Mouse (Mus musculus) forebrain, embryonic 11.5 days (tissue): ENCODE data around the gene Pde3a. TPM values are rescaled to one million over a fixed set of nuclear protein-coding genes. Genes with fewer than 3 reads are reported as not detected.

Experiments
- ATAC-seq: fragments of 200-750 bp; cut with Nextera tagmentation; replicated peaks from 2 replicates; pipeline ENCODE4 v1.8.0; 2017; ENCODE audit warnings: moderate TSS enrichment; ENCODE audit not compliant: low FRiP score
- DNase-seq: peaks from one replicate; pipeline ENCODE4 v3.0.0-alpha.2; 2017; ENCODE audit warnings: low spot score
- H3K27ac ChIP-seq: fragments of 300-500 bp; sonication (generic); 2 replicates; pipeline ENCODE4 v1.5.1; 2014; ENCODE audit warnings: low read depth, low read length
- H3K27me3 ChIP-seq: fragments of 300-500 bp; sonication (generic); 2 replicates; pipeline ENCODE4 v1.6.1; 2014; ENCODE audit warnings: mild to moderate bottlenecking, low read length, mixed read lengths; ENCODE audit not compliant: control insufficient read depth, insufficient read depth
- H3K36me3 ChIP-seq: fragments of 300-500 bp; sonication (generic); 2 replicates; pipeline ENCODE4 v1.6.1; 2014; ENCODE audit warnings: mild to moderate bottlenecking, low read length, moderate library complexity, mixed read lengths; ENCODE audit not compliant: control insufficient read depth, insufficient read depth
- H3K4me1 ChIP-seq: fragments of 300-500 bp; sonication (generic); replicated peaks from 2 replicates; pipeline ENCODE4 v1.6.1; 2014; ENCODE audit warnings: low read length, mixed read lengths; ENCODE audit not compliant: control insufficient read depth, insufficient read depth
- H3K4me2 ChIP-seq: fragments of 300-500 bp; sonication (generic); 2 replicates; pipeline ENCODE4 v1.6.1; 2014; ENCODE audit warnings: low read depth, mild to moderate bottlenecking, low read length, moderate library complexity, mixed read lengths; ENCODE audit not compliant: severe bottlenecking
- H3K4me3 ChIP-seq: fragments of 300-500 bp; sonication (generic); 2 replicates; pipeline ENCODE4 v1.5.1; 2014; ENCODE audit warnings: low read depth, low read length
- H3K9ac ChIP-seq: fragments of 300-500 bp; sonication (generic); 2 replicates; pipeline ENCODE4 v1.6.1; 2014; ENCODE audit warnings: low read length
- H3K9me3 ChIP-seq: fragments of 300-500 bp; sonication (generic); 2 replicates; pipeline ENCODE4 v1.6.1; 2016; ENCODE audit warnings: low read length, mixed read lengths; ENCODE audit not compliant: control insufficient read depth
- WGBS: fragments of 180-500 bp; shearing (Covaris S2); extraction: QIAGEN DNeasy Blood & Tissue Kit; methylation state at CpG from one replicate; pipeline ENCODE4 v1.1.7; 2014; 5-methylcytosine and 5-hydroxymethylcytosine counted together
- polyA plus RNA-seq: library from polyadenylated mRNA; unstranded; fragments of >200 nt; fragmentation: Nextera tagmentation; extraction: Ambion mirVana; gene quantifications from 2 replicates; pipeline ENCODE4 v1.2.1, GENCODE M21; 2014

Gene Pde3a
- polyA plus RNA-seq, 1 experiment from 2014 or later, result 1.7 TPM

- H3K9ac ChIP-seq, result no peak overlapping the region
- peaks cover 3% of the 10 kb centered on the region; the same call in 1 of the 2 replicates for H3K4me1 ChIP-seq
- DNase-seq (no peak), ATAC-seq (no peak)
- WGBS, result 89% methylated on average over 7 of the region's 7 CpGs
- H3K4me2 ChIP-seq, result no peak overlapping the region
- no peaks in the 10 kb centered on the region for H3K36me3 ChIP-seq
- H3K27me3 ChIP-seq, result peaks cover 11% of the 10 kb centered on the region; the same call in 1 of the 2 replicates
- H3K9me3 ChIP-seq, result no peaks in the 10 kb centered on the region
- no peak overlapping the region for H3K27ac ChIP-seq
- H3K4me3 ChIP-seq, result no peak overlapping the region
Measured at GRCm38 (mm10) chr6:141252520-141252919, 3.5 kb downstream of the Pde3a start.

DNA sequence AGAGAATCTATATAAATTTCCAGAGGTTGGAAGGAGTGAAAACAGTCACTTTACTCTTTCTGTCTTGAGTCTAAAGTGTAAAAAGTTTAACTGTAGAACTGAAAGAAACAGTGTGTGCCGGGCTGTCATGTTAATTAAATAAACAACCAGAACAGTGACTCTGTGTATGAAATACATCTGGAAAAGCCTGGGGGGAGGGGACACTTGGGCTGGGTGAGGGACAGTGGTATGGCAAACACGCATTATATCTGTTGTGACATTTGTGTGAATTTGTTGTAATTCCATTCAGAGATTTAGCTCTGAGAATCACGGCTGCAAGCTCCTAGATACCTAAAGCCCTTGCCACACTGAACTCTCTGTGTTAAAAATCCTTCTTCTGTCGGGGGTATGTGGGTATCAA, 5.9 kb downstream of the Pde3a start:
- Histone ChIP-seq H3K4me1 (peaks cover 3% of the 10 kb centered on the region; the same call in 1 of the 2 replicates), H3K9ac (no peak overlapping the region), H3K27ac (no peak overlapping the region), H3K4me2 (no peak overlapping the region), H3K4me3 (no peak overlapping the region), H3K36me3 (no peaks in the 10 kb centered on the region), H3K9me3 (no peaks in the 10 kb centered on the region), H3K27me3 (peaks cover 8% of the 10 kb centered on the region; the same call in 1 of the 2 replicates)
- WGBS, result 50% methylated on average over 4 of the region's 4 CpGs
- no peak for DNase-seq
- ATAC-seq, result no peak

- 76% methylated on average over 8 of the region's 8 CpGs for WGBS
- ATAC-seq (no peak), DNase-seq (no peak)
- Histone ChIP-seq H3K4me1 (no peaks in the 10 kb centered on the region), H3K4me2 (no peak overlapping the region), H3K9ac (no peak overlapping the region), H3K4me3 (no peak overlapping the region), H3K27me3 (no peaks in the 10 kb centered on the region; the same call in 1 of the 2 replicates), H3K36me3 (no peaks in the 10 kb centered on the region), H3K9me3 (no peaks in the 10 kb centered on the region), H3K27ac (no peak overlapping the region)
Measured at GRCm38 (mm10) chr6:141256896-141257295, 7.8 kb downstream of the Pde3a start.

GRCm38 (mm10) chr6:141257434-141258202, 8.5 kb downstream of the Pde3a start:
- no peak overlapping the region for H3K4me3 ChIP-seq
- ATAC-seq, result no peak
- no peaks in the 10 kb centered on the region for H3K4me1 ChIP-seq
- no peak overlapping the region for H3K9ac ChIP-seq
- WGBS, result 86% methylated on average over 6 of the region's 6 CpGs
- no peaks in the 10 kb centered on the region for H3K9me3 ChIP-seq
- H3K27me3 ChIP-seq, result no peaks in the 10 kb centered on the region; the same call in 1 of the 2 replicates
- H3K4me2 ChIP-seq, result no peak overlapping the region
- H3K27ac ChIP-seq, result no peak overlapping the region
- no peak for DNase-seq
- H3K36me3 ChIP-seq, result no peaks in the 10 kb centered on the region

DNA sequence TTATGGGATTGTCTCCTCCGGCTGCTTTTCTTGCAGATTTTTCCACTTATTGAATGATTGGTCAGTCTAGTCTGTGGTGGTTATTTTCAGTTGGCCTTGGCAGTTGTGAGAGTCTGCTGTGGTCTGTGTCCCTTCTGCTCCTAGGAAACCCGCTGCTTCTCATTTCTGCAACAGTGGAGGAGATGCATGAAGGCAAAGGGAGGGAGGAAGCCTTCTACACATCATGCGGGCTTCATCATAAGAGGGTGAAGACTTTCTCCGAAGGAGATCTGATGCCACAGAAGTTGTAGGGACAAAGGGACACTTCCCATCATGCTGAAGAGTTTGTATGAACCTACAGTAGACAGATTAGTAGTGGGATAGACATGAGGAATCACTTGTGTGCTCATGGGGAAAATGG, 16.2 kb downstream of the Pde3a start:
- H3K9ac ChIP-seq, result no peak overlapping the region
- no peaks in the 10 kb centered on the region for H3K9me3 ChIP-seq
- ATAC-seq, result no peak
- no peaks in the 10 kb centered on the region for H3K27me3 ChIP-seq
- H3K4me3 ChIP-seq, result no peak overlapping the region
- H3K36me3 ChIP-seq, result no peaks in the 10 kb centered on the region
- 89% methylated on average over 4 of the region's 4 CpGs for WGBS
- H3K4me2 ChIP-seq, result no peak overlapping the region
- no peak overlapping the region for H3K27ac ChIP-seq
- no peaks in the 10 kb centered on the region for H3K4me1 ChIP-seq
- DNase-seq, result no peak

GRCm38 (mm10) chr6:141267888-141268570, 19.0 kb downstream of the Pde3a start:
- no peak for DNase-seq
- no peak for ATAC-seq
- no peak overlapping the region for H3K9ac ChIP-seq
- no peaks in the 10 kb centered on the region for H3K36me3 ChIP-seq
- no peak overlapping the region for H3K27ac ChIP-seq
- H3K4me2 ChIP-seq, result no peak overlapping the region
- no peaks in the 10 kb centered on the region for H3K9me3 ChIP-seq
- no peak overlapping the region for H3K4me3 ChIP-seq
- 88% methylated on average over 11 of the region's 11 CpGs for WGBS
- H3K27me3 ChIP-seq, result no peaks in the 10 kb centered on the region
- H3K4me1 ChIP-seq, result no peaks in the 10 kb centered on the region

DNA sequence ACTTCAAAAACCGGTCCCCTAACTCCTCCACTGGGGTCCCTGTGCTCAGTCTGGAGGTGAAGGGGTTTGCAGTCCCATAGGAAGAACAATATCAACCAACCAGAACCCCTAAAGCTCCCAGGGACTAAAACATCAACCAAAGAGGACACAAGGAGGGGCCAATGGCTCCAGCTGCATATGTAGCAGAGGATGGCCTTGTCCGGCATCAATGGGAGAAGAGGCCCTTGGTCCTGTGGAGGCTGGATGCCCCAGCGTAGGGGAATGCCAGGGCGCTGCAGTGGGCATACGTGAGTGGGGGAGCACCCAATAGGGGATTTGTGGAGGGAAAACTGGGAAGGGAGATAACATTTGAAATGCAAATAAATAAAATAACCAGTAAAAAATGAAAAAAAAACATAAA, 19.8 kb downstream of the Pde3a start:
- WGBS, result 95% methylated on average over 5 of the region's 5 CpGs
- Histone ChIP-seq H3K4me3 (no peak overlapping the region), H3K36me3 (no peaks in the 10 kb centered on the region), H3K27me3 (no peaks in the 10 kb centered on the region), H3K4me1 (no peaks in the 10 kb centered on the region), H3K4me2 (no peak overlapping the region), H3K9me3 (no peaks in the 10 kb centered on the region), H3K27ac (no peak overlapping the region), H3K9ac (no peak overlapping the region)
- no peak for ATAC-seq
- DNase-seq, result no peak

- Histone ChIP-seq H3K27me3 (no peaks in the 10 kb centered on the region), H3K36me3 (no peaks in the 10 kb centered on the region), H3K27ac (no peak overlapping the region), H3K4me2 (no peak overlapping the region), H3K4me3 (no peak overlapping the region), H3K9me3 (no peaks in the 10 kb centered on the region), H3K9ac (no peak overlapping the region), H3K4me1 (no peaks in the 10 kb centered on the region)
- DNase-seq (no peak), ATAC-seq (no peak)
- WGBS, result 89% methylated on average over 5 of the region's 5 CpGs
Measured at GRCm38 (mm10) chr6:141271133-141271532, 22.1 kb downstream of the Pde3a start.
